Mouse (Mus musculus) cerebellum, adult 2 months (tissue): ENCODE results near the gene Cfap44.

Experiments used
- CTCF ChIP-seq: fragments of 200-500 bp; IDR thresholded peaks from 2 replicates; pipeline ENCODE4 v1.5.1; 2011; ENCODE audit warnings: low read depth, mild to moderate bottlenecking, control low read depth, low read length, moderate library complexity, borderline replicate concordance; ENCODE audit not compliant: insufficient read depth
- POLR2A ChIP-seq: fragments of 200-500 bp; IDR thresholded peaks from 2 replicates; pipeline ENCODE4 v1.6.1; 2011; ENCODE audit warnings: low read length, control low read depth, borderline replicate concordance; ENCODE audit not compliant: insufficient read depth

DNA sequence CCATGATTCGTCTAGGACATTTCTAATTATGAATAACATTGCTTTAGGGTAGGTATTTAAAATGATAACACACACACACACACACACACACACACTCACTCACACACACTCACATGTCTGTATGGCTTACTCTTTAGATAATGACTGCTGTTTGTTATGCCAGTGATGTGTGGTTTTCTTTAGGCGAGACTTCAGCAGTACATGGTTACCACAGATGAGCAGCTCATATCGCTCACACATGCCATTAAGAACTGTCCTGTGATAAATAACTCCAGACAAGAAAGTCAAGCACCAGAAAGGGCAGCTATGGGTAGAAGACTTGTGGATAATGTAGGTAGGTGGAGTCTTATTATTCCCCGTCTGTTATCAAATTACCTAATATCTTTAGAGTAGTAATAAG is 19.1 kb upstream of the Cfap44 start:
- TF ChIP-seq CTCF (no peak), POLR2A (no peak)
